Mouse (Mus musculus): Measurements from ENCODE around the gene Srsf1. TPM values are rescaled to one million over a fixed set of nuclear protein-coding genes. Genes with fewer than 3 reads are reported as not detected.
A peak's percentile ranks its signal among the peaks of the same experiment; 100 is the strongest.

Gene Srsf1
- total RNA-seq, 2 experiments from 2014 or later, result 198 to 256 TPM

DNA sequence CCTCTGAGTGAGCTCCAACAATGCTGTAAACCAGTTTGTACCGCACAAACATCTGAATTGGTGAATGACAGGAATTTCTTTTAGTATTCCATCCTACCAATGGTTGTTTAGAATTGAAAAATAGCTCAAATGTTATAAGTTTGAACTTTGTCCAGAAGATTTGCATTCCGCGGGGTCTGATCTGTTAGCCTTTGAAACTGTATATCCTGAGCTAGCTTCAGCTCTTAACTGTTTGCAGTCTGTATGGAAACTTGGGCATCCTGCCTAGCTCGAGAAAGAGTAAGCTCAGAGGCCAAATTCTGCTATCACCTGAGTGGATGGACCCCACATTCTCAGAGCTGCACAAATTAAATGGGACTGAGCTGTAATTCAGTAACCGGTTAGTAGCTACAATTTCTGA is 23.9 kb downstream of the Srsf1 start:
- DNase-seq, result no peak

DNA sequence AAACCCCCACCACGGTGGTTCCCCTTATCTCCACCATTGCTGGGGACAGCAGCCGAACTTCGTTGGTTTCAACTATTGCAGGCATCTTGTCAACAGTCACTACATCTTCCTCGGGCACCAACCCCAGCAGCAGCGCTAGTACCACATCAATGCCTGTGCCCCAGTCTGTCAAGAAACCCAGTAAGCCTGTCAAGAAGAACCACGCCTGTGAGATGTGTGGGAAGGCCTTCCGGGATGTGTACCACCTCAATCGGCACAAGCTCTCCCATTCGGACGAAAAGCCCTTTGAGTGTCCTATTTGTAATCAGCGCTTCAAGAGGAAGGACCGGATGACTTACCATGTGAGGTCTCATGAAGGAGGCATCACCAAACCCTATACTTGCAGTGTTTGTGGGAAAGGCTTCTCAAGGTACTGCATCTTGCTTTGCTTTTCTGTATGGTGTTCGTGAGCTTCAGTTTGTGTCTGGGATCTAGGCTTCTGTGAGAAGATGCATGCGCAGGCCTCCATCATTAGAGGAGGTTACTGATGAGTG is 26.2 kb downstream of the Srsf1 start:
- no peak for DNase-seq

DNA sequence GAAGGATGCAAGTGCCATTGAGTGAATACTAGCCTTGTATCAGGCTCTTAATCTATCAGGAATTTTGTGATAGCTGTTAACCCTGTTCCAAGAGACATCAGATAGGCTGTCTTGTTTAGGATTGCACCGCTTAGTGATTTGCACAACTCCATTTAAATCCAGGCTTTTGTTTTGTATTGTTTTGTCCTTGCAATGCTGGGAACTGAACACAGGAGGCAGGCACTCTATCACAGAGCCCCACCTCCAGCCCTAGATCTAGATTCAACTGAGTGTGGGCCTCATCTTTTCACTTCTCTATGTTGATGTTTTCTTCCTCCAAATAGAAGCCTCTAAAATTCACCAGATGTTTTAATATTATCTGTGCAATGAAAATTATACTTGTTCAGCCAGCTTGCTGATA is 28.5 kb downstream of the Srsf1 start:
- no peak for DNase-seq

DNA sequence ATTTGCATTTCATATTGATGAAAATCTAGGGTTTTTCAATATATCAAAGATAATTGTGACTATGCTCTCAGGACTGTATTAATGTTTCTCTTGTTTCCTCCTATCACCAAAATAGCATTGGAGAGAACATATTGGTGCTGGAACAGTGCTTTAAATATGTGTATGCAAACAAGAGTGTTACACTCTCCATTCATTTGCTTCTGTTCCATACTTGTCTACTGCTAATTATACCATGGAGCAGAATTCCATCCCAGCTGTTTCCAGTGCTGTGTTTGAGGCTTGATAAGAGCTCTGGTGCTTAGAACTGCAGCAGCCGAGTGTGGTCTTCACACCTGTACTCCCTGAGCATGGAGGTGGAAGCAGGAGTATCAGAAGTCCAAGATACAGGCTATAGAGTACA is 29.2 kb downstream of the Srsf1 start:
- no peak for DNase-seq

DNA sequence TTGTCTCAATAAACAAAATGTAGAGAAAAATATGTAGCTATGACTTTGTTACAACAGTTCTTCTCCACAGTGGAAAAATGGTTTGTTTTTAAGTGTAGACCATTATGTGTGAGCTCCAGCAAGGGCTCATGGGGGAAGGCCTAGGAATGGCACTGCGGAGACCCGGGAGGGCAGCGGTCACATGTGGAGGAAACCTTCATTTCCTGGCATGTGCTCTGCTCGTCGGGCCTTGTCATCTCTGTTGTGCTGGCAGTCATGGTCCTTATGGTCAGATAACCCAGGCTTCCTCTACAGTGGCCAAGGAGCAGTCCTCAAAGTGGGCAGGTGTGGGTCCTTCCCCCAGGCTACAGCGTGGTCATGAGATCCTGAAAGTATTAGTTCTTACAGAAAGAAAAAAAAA is 36.5 kb downstream of the Srsf1 start:
- no peak for DNase-seq

DNA sequence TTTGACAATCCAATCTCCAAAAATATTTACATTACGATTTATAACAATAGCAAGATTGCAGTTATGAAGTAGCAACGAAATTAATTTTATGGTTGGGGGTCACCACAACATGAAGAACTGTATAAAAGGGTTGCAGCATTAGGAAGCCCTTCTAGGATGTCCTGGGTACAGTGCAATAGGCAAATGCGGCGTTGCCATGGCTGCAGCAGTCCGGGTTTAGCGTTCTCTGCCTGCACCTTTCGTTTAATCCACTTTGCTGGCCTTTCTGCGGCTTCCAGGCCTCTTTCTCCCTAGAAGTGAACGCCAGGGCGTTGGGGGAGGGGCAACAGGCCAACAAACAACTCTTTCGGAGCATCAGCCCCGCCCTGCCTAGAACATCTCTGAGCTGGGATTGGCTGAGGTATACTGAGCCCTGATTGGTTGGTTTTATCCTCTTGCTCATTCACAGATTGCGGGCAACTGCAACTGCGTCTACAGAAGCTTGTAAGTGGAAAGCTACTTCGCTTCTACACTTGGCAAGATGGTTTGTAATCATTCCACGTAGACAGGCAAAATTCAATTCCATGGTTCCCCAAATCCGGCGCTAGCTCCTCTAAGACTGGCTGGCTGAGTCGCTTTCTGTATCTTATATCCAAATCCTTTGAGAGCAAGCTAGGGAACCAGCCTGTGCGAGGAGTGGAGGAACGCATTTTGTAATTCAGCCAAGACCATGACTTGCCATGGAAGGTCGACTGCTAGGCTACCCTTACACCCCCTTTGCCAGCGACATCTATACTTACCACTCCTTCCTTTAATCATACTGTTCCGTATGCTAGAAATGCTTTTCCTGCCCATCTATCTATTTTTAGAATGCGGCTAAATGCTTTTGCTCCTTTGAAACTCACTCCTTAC is 39.8 kb downstream of the Srsf1 start:
- peak; percentile 94 for DNase-seq

DNA sequence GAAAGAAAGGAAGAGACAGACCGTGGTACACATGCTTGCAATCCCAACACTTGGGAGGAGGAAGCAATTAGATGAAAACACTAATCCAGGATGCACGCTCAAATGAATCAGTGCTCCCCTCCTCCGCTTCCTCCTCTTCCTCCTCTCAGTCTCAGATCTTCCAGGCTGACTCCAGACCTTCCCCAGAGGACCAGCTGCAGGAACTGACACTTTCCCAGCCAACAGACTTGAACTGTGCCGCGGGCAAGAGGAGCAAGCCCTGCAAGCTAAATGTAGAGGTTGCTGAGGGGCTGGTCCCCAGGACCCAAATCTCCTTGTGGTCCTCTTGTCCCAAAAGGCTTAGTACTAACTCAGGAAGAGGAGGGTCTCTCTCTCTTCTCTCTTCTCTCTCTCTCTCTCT is 42.0 kb downstream of the Srsf1 start:
- no peak for DNase-seq

DNA sequence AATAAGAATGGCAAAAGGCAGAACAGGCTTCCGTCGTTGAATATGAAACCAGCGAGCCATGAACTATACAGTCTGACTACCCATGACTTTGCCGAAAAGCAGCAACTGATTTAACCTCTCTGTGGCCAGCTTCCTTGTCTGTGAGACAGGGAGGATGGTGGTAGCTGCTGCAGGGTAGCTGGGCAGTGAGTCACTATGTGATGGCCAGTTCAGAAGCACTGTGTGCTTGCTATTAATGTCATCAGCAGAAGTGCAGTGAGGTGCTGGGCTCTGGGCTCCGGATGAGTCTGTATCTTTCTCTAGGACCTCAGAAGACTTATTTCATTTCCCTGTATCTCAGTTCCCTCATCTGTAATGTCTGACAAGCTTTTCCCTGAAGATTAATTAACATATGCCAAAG is 43.1 kb downstream of the Srsf1 start:
- DNase-seq, result no peak

DNA sequence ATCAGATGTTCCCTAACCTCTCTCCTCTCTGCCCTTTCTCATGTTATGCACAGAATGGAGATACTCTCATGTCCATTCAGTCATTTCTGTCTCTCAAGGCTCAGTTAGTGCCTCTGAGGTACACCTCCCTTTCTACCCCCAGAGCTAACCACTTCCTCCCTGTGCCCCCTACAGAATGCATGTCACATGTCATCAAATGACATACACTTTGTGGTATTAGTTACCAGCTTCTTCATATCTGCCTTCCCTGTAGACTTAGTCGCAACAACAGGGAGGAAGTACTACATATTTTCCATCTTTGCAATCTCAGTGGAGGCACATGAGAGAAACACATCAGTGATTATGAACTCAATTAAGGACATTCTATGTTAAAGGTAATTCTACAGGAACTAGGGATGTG is 44.8 kb downstream of the Srsf1 start:
- DNase-seq, result no peak

DNA sequence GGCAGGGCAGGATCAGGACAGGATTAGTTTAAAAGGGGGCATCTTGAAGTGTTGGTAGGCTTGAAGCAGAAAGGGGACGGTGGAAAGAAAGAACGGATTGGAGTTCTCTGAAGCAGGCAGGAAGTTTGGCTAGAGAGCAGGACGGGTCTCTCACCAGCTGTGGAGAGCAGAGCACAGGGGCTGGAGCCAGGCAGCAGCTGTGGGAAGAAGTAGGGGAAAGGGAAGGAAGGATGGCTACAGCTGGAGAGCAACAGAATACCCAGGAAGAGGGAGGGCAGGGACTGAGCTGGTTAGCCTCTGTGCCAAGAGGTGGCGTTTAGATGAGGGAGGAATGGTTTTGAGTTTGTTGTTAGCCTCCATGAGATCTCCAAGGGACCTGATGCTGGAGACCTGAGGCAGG is 50.0 kb downstream of the Srsf1 start:
- DNase-seq, result no peak

DNA sequence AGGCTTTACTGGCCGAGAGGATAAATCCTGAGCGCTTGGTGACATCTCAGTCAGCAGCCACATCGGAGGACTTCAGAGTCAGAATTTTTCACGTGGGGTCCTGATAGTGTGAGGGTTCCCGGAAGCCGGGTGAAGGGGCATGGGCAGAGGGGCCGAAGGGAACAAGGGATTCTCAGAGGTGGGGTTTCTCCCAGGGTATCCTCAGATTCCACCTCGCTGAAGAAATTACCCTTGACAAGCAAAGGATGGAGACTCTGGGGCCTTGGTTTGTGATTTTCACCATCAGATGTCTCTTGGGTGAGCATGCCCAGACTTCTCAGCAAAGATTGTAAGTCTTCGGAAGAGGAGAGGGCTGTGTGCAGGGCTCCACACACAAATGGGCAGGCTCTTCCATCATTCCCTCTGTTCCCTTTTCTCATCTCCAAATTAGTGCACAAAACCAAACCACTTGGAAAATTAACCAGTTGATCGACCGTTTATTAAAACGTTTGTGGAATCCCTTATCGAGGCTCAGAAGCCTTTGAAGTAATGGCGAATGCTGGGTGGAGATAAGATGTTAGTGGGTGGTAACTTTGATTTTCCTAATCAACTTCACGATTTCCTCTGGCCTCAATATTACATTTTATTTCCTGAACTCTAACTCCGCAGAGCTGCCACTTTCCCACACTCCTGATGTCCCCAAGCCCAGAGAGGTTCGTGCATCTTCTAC is 51.0 kb downstream of the Srsf1 start, which contains the start of gene Cuedc1:
Cuedc1 (plus strand) TSS at position 38 of the 709 bp plus-strand sequence.
- DNase-seq, result no peak

DNA sequence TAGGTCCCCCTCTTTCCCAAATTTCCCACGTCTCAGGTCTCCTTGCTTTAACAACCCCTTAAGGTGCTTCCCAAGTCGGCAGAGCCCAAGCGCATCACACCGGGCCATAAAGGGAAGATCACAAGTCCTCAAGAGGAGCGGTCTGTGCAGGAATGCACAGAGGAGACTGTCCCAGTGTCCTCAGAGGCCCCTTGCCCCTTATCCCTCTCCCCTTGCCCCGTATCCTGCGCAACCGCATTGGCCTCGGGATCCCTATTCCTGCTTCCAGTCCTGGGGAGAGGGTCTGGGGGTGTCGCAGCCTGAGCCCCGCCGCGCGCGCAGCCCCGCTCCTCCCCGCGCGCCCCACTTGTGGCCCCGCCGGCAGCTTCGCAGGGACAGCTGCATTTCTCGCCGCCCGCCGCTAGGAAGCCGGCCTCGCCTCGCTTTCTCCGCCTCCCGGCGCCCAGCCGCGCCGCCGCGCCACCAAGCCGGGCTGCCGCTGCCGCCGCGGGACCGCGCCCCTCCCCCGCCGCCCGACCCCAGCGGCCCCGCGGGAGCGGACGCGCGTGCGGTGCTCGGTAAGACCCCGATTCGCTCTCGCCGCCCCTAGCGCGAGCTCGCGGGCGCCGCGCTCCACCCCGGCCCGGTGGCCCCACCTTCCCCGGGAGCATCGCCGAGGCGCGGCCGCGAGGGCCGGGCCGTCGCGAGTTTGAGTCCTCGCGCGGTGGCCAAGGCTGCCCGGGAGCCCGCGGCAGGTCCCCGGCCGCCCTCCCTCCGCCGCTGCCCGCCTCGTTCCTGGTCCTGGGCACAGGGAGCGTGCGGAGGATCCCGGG is 51.8 kb downstream of the Srsf1 start:
- DNase-seq, result peak; percentile 88

DNA sequence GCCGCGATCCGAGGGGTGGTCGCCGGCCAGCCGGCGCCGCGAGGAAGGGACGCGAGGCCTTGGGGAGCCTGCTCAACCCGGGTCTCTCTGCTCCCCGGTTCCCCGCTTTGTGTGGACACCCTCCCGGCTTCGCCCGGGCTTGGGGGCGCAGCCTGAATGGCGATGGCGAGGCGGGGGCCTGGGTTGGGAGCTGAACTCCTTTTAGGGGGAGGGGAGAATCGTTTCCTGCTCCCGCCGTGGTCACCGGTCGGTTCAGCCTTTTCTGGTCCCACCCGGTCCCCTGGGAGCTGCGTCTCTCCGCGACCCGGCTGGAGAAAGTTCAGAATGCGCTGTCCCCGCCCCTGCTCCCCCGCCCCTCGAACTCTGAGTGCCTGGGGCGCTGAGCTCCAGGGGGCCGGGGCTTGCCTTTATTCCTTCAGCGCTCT is 52.4 kb downstream of the Srsf1 start:
- peak; percentile 86 for DNase-seq

DNA sequence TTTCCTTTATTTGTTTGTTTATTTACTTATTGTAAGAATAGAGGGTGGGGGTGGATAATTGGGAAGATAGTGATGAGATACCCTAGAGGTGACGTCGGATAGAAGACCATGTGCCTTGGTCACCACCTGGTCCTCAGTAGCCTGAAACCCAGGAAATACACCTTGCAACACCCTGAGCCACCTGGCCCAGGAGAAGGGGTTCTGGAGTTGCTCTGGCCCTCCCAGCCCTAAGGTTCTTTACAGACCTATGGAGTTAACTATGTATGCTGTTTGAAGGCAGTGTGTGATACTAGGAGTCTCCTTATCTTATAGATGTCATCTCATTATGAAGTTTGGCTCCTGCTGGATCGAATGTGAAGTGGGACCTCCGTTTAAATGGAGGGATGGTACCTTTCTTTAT is 53.0 kb downstream of the Srsf1 start:
- DNase-seq, result no peak

Other genes with a start within 250 kb of the Srsf1 start
- not detected for gene Lpo, start 219.1 kb upstream of the Srsf1 start, total RNA-seq (2021)
- gene Mks1, start 194.2 kb upstream of the Srsf1 start, total RNA-seq (2021), result 10 to 100 TPM in 1 of 2 experiments, 1 to 10 TPM in 1; 9.1 to 12.8 TPM
- 1 to 10 TPM in 1 of 2 experiments, under 1 TPM in 1; 0.87 to 1.5 TPM for gene Epx, start 171.8 kb upstream of the Srsf1 start, total RNA-seq (2021)
- not detected for gene Olfr462, start 155.1 kb upstream of the Srsf1 start, total RNA-seq (2021)
- gene Olfr463, start 150.0 kb upstream of the Srsf1 start, total RNA-seq (2021), result not detected
- not detected for gene Olfr464, start 126.4 kb upstream of the Srsf1 start, total RNA-seq (2021)
- 100 to 1,000 TPM; 124 to 136 TPM for gene Dynll2, start 59.8 kb upstream of the Srsf1 start, total RNA-seq (2021)
- 10 to 100 TPM; 37.8 to 41.3 TPM for gene Vezf1, start 20.9 kb downstream of the Srsf1 start, total RNA-seq (2021)
- 10 to 100 TPM; 32.4 to 43.1 TPM for gene Cuedc1, start 50.7 kb downstream of the Srsf1 start, total RNA-seq (2021)
- gene Mrps23, start 157.0 kb downstream of the Srsf1 start, total RNA-seq (2021), result 100 to 1,000 TPM; 175 to 192 TPM
- not detected for gene Ccdc182, start 246.7 kb downstream of the Srsf1 start, total RNA-seq (2021)

Data from adrenal gland, postnatal 10 days (tissue).